Mouse (Mus musculus) left cerebral cortex, postnatal 25 days (tissue): ENCODE measurements at regions not wholly inside any gene's neighbourhood (a gene's known extent, or its start where the extent isn't known, plus 50 kb on each side); places are given as distances from the start of the nearest gene placed in this dataset.
A peak's percentile ranks its signal among the peaks of the same experiment; 100 is the strongest.

ENCODE experiments used
- DNase-seq, 2 experiments: peaks; one replicate each; pipeline ENCODE4 v3.0.0; 2022; ENCODE audit warnings: low spot score in 2 of 2, mixed read lengths in 1 of 2
- intact Hi-C: fragments of 180-260 bp; cut with DNase I; formaldehyde crosslinking; loops from one replicate; pipeline ENCODE4 v1.15.1; 2025

GRCm38 (mm10) chr9:81567106-81567505 is 66.5 kb downstream of the Htr1b start:
- DNase-seq = no peak
- intact Hi-C loops = no loop called here

- peak in 1 of 2 experiments; percentile 54 for DNase-seq
- intact Hi-C loops = no loop called here
Observed at GRCm38 (mm10) chr9:81538354-81538753, 95.3 kb downstream of the Htr1b start.
